Mouse (Mus musculus) kidney, embryonic 14.5 days (tissue): ENCODE results near the gene Zfp811. TPM values are rescaled to one million over a fixed set of nuclear protein-coding genes. Genes with fewer than 3 reads are reported as not detected.

Source experiments
- ATAC-seq: fragments of 200-750 bp; cut with Nextera tagmentation; 2 replicates; pipeline ENCODE4 v1.8.0; 2017; ENCODE audit warnings: moderate number of reproducible peaks, mild to moderate bottlenecking, moderate TSS enrichment, moderate library complexity; ENCODE audit not compliant: low FRiP score, low TSS enrichment
- H3K27ac ChIP-seq: fragments of 300-500 bp; sonication (generic); 2 replicates; pipeline ENCODE4 v1.5.1; 2014; ENCODE audit warnings: low read depth, mild to moderate bottlenecking, low read length, moderate library complexity, mixed read lengths
- H3K27me3 ChIP-seq: fragments of 300-500 bp; sonication (generic); 2 replicates; pipeline ENCODE4 v1.6.1; 2014; ENCODE audit warnings: mild to moderate bottlenecking, low read length; ENCODE audit not compliant: control insufficient read depth, insufficient read depth
- H3K36me3 ChIP-seq: fragments of 300-500 bp; sonication (generic); 2 replicates; pipeline ENCODE4 v1.6.1; 2014; ENCODE audit warnings: low read length, mixed read lengths; ENCODE audit not compliant: control insufficient read depth, insufficient read depth
- H3K4me1 ChIP-seq: fragments of 300-500 bp; sonication (generic); 2 replicates; pipeline ENCODE4 v1.6.1; 2014; ENCODE audit warnings: low read length, mixed read lengths; ENCODE audit not compliant: control insufficient read depth, insufficient read depth
- H3K4me2 ChIP-seq: fragments of 300-500 bp; sonication (generic); replicated peaks from 2 replicates; pipeline ENCODE4 v1.6.1; 2014; ENCODE audit warnings: low read depth, mild to moderate bottlenecking, low read length
- H3K4me3 ChIP-seq: fragments of 300-500 bp; sonication (generic); 2 replicates; pipeline ENCODE4 v1.5.1; 2014; ENCODE audit warnings: mild to moderate bottlenecking, low read length
- H3K9ac ChIP-seq: fragments of 300-500 bp; sonication (generic); 2 replicates; pipeline ENCODE4 v1.6.1; 2014; ENCODE audit warnings: low read depth, mild to moderate bottlenecking, low read length, moderate library complexity
- H3K9me3 ChIP-seq: fragments of 300-500 bp; sonication (generic); 2 replicates; pipeline ENCODE4 v1.6.1; 2016; ENCODE audit warnings: low read length; ENCODE audit not compliant: control insufficient read depth
- WGBS: fragments of 180-500 bp; shearing (Covaris S2); extraction: QIAGEN DNeasy Blood & Tissue Kit; methylation state at CpG from one replicate; pipeline ENCODE4 v1.1.7; 2014; 5-methylcytosine and 5-hydroxymethylcytosine counted together
- polyA plus RNA-seq: library from polyadenylated mRNA; unstranded; fragments of >200 nt; fragmentation: Nextera tagmentation; extraction: Ambion mirVana; gene quantifications from 2 replicates; pipeline ENCODE4 v1.2.1, GENCODE M21; 2014

Gene Zfp811
- polyA plus RNA-seq, 1 experiment from 2014 or later, result 2.7 TPM

GRCm38 (mm10) chr17:32814136-32814535, 4.4 kb upstream of the Zfp811 start:
- H3K9me3 ChIP-seq, result no peaks in the 10 kb centered on the region
- H3K27ac ChIP-seq, result 0 out of 2 replicates have a peak overlapping the region, but pooled peaks have one; percentile 6
- H3K27me3 ChIP-seq, result no peaks in the 10 kb centered on the region
- H3K4me1 ChIP-seq, result 0 out of 2 replicates have a peak, but pooled peaks cover under 1% of the 10 kb centered on the region
- 41% methylated on average over 7 of the region's 7 CpGs for WGBS
- no peak overlapping the region for H3K9ac ChIP-seq
- H3K4me2 ChIP-seq, result no peak overlapping the region
- peak; percentile 56; the same call in 1 of the 2 replicates for ATAC-seq
- no peak overlapping the region for H3K4me3 ChIP-seq
- peaks cover 17% of the 10 kb centered on the region for H3K36me3 ChIP-seq

GRCm38 (mm10) chr17:32810648-32811047, 917 bp upstream of the Zfp811 start:
- Histone ChIP-seq H3K27ac (no peak overlapping the region), H3K4me1 (0 out of 2 replicates have a peak, but pooled peaks cover 5% of the 10 kb centered on the region), H3K4me2 (no peak overlapping the region), H3K9me3 (no peaks in the 10 kb centered on the region), H3K36me3 (peaks cover 3% of the 10 kb centered on the region; the same call in 1 of the 2 replicates), H3K9ac (no peak overlapping the region), H3K4me3 (no peak overlapping the region), H3K27me3 (no peaks in the 10 kb centered on the region)
- WGBS, result 54% methylated on average over 1 of the region's 1 CpGs
- ATAC-seq, result no peak

GRCm38 (mm10) chr17:32808921-32809320, 810 bp downstream of the Zfp811 start:
- peak overlapping the region; percentile 55 for H3K4me2 ChIP-seq
- peak overlapping the region; percentile 49 for H3K4me3 ChIP-seq
- no peak overlapping the region for H3K27ac ChIP-seq
- no peak overlapping the region for H3K9ac ChIP-seq
- H3K36me3 ChIP-seq, result no peaks in the 10 kb centered on the region
- no peaks in the 10 kb centered on the region for H3K27me3 ChIP-seq
- 10% methylated on average over 8 of the region's 8 CpGs for WGBS
- 0 out of 2 replicates have a peak, but pooled peaks cover 5% of the 10 kb centered on the region for H3K4me1 ChIP-seq
- ATAC-seq, result no peak
- H3K9me3 ChIP-seq, result no peaks in the 10 kb centered on the region

- Histone ChIP-seq H3K36me3 (peaks cover 12% of the 10 kb centered on the region), H3K27me3 (no peaks in the 10 kb centered on the region), H3K27ac (no peak overlapping the region), H3K9ac (no peak overlapping the region), H3K4me3 (peak overlapping the region; percentile 75; the same call in 1 of the 2 replicates), H3K4me1 (peaks cover 12% of the 10 kb centered on the region; the same call in 1 of the 2 replicates), H3K9me3 (no peaks in the 10 kb centered on the region), H3K4me2 (peak overlapping the region; percentile 41; the same call in 1 of the 2 replicates)
- no peak for ATAC-seq
- 71% methylated on average over 8 of the region's 8 CpGs for WGBS
Observed at GRCm38 (mm10) chr17:32789244-32789643, 20.5 kb downstream of the Zfp811 start.

- peaks cover 12% of the 10 kb centered on the region; the same call in 1 of the 2 replicates for H3K4me1 ChIP-seq
- H3K9me3 ChIP-seq, result peaks cover 2% of the 10 kb centered on the region
- H3K36me3 ChIP-seq, result peaks cover 18% of the 10 kb centered on the region
- peak overlapping the region; percentile 87 for H3K9ac ChIP-seq
- H3K4me2 ChIP-seq, result peak overlapping the region; percentile 41
- no peak overlapping the region for H3K27ac ChIP-seq
- peak overlapping the region; percentile 75 for H3K4me3 ChIP-seq
- H3K27me3 ChIP-seq, result no peaks in the 10 kb centered on the region
- no peak for ATAC-seq
- 11% methylated on average over 9 of the region's 9 CpGs for WGBS
Observed at GRCm38 (mm10) chr17:32788576-32788975, 21.2 kb downstream of the Zfp811 start.

GRCm38 (mm10) chr17:32788094-32788559, 21.6 kb downstream of the Zfp811 start, which contains the start of gene Zfp871:
Gene Zfp871 (minus strand): TSS chr17:32788287.
- H3K9ac ChIP-seq, result peak within 1 kb of the TSS; percentile 87
- peak within 1 kb of the TSS; percentile 88 for H3K27ac ChIP-seq
- H3K4me3 ChIP-seq, result peak within 1 kb of the TSS; percentile 75
- H3K36me3 ChIP-seq, result peaks cover 22% of the 10 kb centered on the region
- WGBS, result under 1% methylated on average over 22 of the region's 22 CpGs
- ATAC-seq, result peak; percentile 97
- no peaks in the 10 kb centered on the region for H3K27me3 ChIP-seq
- H3K4me2 ChIP-seq, result peak within 1 kb of the TSS; percentile 52
- peaks cover 5% of the 10 kb centered on the region for H3K9me3 ChIP-seq
- H3K4me1 ChIP-seq, result peaks cover 12% of the 10 kb centered on the region; the same call in 1 of the 2 replicates

- H3K36me3 ChIP-seq, result peaks cover 22% of the 10 kb centered on the region
- no peaks in the 10 kb centered on the region for H3K27me3 ChIP-seq
- peak overlapping the region; percentile 88 for H3K27ac ChIP-seq
- peak; percentile 82 for ATAC-seq
- peak overlapping the region; percentile 87 for H3K9ac ChIP-seq
- H3K9me3 ChIP-seq, result peaks cover 5% of the 10 kb centered on the region
- WGBS, result under 1% methylated on average over 31 of the region's 31 CpGs
- peak overlapping the region; percentile 52 for H3K4me2 ChIP-seq
- peak overlapping the region; percentile 75 for H3K4me3 ChIP-seq
- H3K4me1 ChIP-seq, result peaks cover 12% of the 10 kb centered on the region; the same call in 1 of the 2 replicates
Observed at GRCm38 (mm10) chr17:32787436-32788093, 22.2 kb downstream of the Zfp811 start.

GRCm38 (mm10) chr17:32786944-32787343, 22.8 kb downstream of the Zfp811 start:
- Histone ChIP-seq H3K27ac (no peak overlapping the region), H3K4me1 (peaks cover 12% of the 10 kb centered on the region; the same call in 1 of the 2 replicates), H3K27me3 (no peaks in the 10 kb centered on the region), H3K36me3 (peaks cover 22% of the 10 kb centered on the region), H3K4me2 (peak overlapping the region; percentile 52), H3K4me3 (peak overlapping the region; percentile 75), H3K9ac (peak overlapping the region; percentile 87; the same call in 1 of the 2 replicates), H3K9me3 (peaks cover 5% of the 10 kb centered on the region)
- ATAC-seq, result no peak
- WGBS, result 66% methylated on average over 6 of the region's 6 CpGs

- Histone ChIP-seq H3K27me3 (no peaks in the 10 kb centered on the region), H3K27ac (no peak overlapping the region), H3K4me3 (no peak overlapping the region), H3K4me1 (peaks cover 12% of the 10 kb centered on the region; the same call in 1 of the 2 replicates), H3K4me2 (no peak overlapping the region), H3K9me3 (peaks cover 5% of the 10 kb centered on the region), H3K36me3 (peaks cover 22% of the 10 kb centered on the region), H3K9ac (no peak overlapping the region)
- no peak for ATAC-seq
- WGBS, result 83% methylated on average over 3 of the region's 3 CpGs
Observed at GRCm38 (mm10) chr17:32785656-32786055, 24.1 kb downstream of the Zfp811 start.
